Mouse (Mus musculus) ES-E14 (cell line): ENCODE data around the gene Sall1.

Source experiments
- CHD2 ChIP-seq: IDR thresholded peaks from 2 replicates; pipeline ENCODE4 v1.6.1; 2014; ENCODE audit warnings: mild to moderate bottlenecking, low read depth, low read length, inconsistent platforms
- MAFK ChIP-seq: IDR thresholded peaks from 2 replicates; pipeline ENCODE4 v1.6.1; 2014; ENCODE audit warnings: mild to moderate bottlenecking, low read depth, low read length, inconsistent platforms; ENCODE audit not compliant: insufficient read depth
- ZC3H11A ChIP-seq: IDR thresholded peaks from 2 replicates; pipeline ENCODE4 v1.6.1; 2012; ENCODE audit warnings: low read depth, mild to moderate bottlenecking, inconsistent platforms, low read length, borderline replicate concordance
- ZNF384 ChIP-seq: IDR thresholded peaks from 2 replicates; pipeline ENCODE4 v1.6.1; 2012; ENCODE audit warnings: low read depth, low read length, inconsistent platforms

DNA sequence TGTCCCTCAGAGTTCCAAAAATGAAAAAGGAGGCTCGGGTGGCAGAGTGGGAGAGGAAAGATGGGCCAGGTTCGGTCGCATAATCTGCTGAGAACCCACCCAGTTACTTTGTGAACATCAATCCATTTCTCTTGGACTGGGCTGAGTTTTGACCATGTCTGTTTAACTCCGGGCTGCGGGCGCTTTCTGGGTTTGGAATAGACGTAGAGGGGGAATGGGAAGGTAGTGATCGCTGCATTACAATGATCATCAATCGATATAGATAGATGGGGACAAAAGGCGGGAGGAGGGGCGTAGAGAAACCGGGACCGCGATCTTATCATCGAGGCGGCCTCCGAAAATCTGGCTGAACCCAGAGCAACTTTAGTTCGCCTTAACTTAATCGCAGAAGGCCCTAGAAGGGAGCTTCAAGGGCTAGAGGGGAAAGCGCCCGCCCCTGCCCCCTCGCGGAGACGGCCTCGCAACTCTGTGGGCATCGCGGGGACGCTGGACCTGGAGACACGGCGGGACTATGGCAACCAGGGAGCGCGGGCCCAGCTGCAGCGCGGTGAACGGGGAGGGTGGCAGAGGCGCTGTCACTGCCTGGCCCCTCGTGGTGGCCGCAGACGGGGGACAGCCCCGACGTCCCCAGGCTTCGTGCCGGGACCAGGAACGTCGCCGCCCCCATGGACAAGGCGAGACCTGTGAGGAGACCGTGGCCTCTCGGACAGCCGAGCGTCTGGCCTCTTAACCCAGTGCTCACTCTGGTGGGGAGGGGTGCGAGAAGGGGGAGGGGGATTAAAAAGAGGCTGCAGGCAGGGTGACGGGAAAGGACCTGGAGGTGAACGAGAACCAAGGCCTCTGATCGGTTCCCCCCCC lies 18.5 kb downstream of the Sall1 start:
- no peak for TF ChIP-seq ZC3H11A
- no peak for TF ChIP-seq MAFK
- no peak for TF ChIP-seq CHD2
- TF ChIP-seq ZNF384 = no peak
